Mouse (Mus musculus): ENCODE measurements at regions not wholly inside any gene's neighbourhood (a gene's known extent, or its start where the extent isn't known, plus 50 kb on each side); places are given as distances from the start of the nearest gene placed in this dataset.

- H3K36me3 ChIP-seq: no peaks in the 10 kb centered on the region
- DNase-seq (ENCODE audit: low spot score): no peak
- no peaks in the 10 kb centered on the region for H3K4me1 ChIP-seq
- no peak overlapping the region for H3K27ac ChIP-seq
- no peaks in the 10 kb centered on the region for H3K9me3 ChIP-seq
- 84% methylated on average over 4 of the region's 4 CpGs for WGBS
- H3K27me3 ChIP-seq (ENCODE audit: insufficient read depth, poor library complexity, severe bottlenecking): peaks cover 19% of the 10 kb centered on the region; the same call in 1 of the 2 replicates
- no peak overlapping the region for H3K4me3 ChIP-seq
Measured at GRCm38 (mm10) chr9:102449366-102449765, 56.2 kb upstream of the Ky start.

GRCm38 (mm10) chr9:102446066-102446465 is 59.5 kb upstream of the Ky start:
- no peak overlapping the region for H3K4me3 ChIP-seq
- H3K27ac ChIP-seq: no peak overlapping the region
- no peaks in the 10 kb centered on the region for H3K36me3 ChIP-seq
- H3K9me3 ChIP-seq: no peaks in the 10 kb centered on the region
- WGBS: 59% methylated on average over 2 of the region's 2 CpGs
- no peaks in the 10 kb centered on the region for H3K4me1 ChIP-seq
- H3K27me3 ChIP-seq (ENCODE audit: insufficient read depth, poor library complexity, severe bottlenecking): 0 out of 2 replicates have a peak, but pooled peaks cover 3% of the 10 kb centered on the region
- no peak for DNase-seq (ENCODE audit: low spot score)

- Histone ChIP-seq H3K36me3 (no peaks in the 10 kb centered on the region), H3K27me3 (ENCODE audit: insufficient read depth, poor library complexity, severe bottlenecking) (0 out of 2 replicates have a peak, but pooled peaks cover 3% of the 10 kb centered on the region), H3K4me1 (no peaks in the 10 kb centered on the region), H3K4me3 (no peak overlapping the region), H3K27ac (no peak overlapping the region), H3K9me3 (no peaks in the 10 kb centered on the region)
- 81% methylated on average over 11 of the region's 11 CpGs for WGBS
- no peak for DNase-seq (ENCODE audit: low spot score)
Measured at GRCm38 (mm10) chr9:102442198-102442842, 63.2 kb upstream of the Ky start.

- Histone ChIP-seq H3K9me3 (no peaks in the 10 kb centered on the region), H3K4me1 (no peaks in the 10 kb centered on the region), H3K36me3 (no peaks in the 10 kb centered on the region), H3K4me3 (no peak overlapping the region), H3K27ac (no peak overlapping the region), H3K27me3 (ENCODE audit: insufficient read depth, poor library complexity, severe bottlenecking) (0 out of 2 replicates have a peak, but pooled peaks cover 3% of the 10 kb centered on the region)
- 79% methylated on average over 3 of the region's 3 CpGs for WGBS
- DNase-seq (ENCODE audit: low spot score): no peak
Measured at GRCm38 (mm10) chr9:102437641-102438040, 67.9 kb upstream of the Ky start.

GRCm38 (mm10) chr9:102436378-102436777 is 69.2 kb upstream of the Ky start:
- no peak overlapping the region for H3K4me3 ChIP-seq
- 83% methylated on average over 5 of the region's 5 CpGs for whole genome bisulfite sequencing
- no peaks in the 10 kb centered on the region for H3K9me3 ChIP-seq
- H3K4me1 ChIP-seq: no peaks in the 10 kb centered on the region
- no peaks in the 10 kb centered on the region for H3K36me3 ChIP-seq
- no peak overlapping the region for H3K27ac ChIP-seq
- DNase-seq (ENCODE audit: low spot score): no peak
- no peaks in the 10 kb centered on the region for H3K27me3 ChIP-seq (ENCODE audit: insufficient read depth, poor library complexity, severe bottlenecking)

GRCm38 (mm10) chr9:102428031-102428430 is 73.5 kb upstream of the Ephb1 start:
- DNase-seq (ENCODE audit: low spot score): no peak
- H3K36me3 ChIP-seq: no peaks in the 10 kb centered on the region
- peaks cover 22% of the 10 kb centered on the region for H3K27me3 ChIP-seq (ENCODE audit: insufficient read depth, poor library complexity, severe bottlenecking)
- H3K4me1 ChIP-seq: peaks cover 16% of the 10 kb centered on the region; the same call in 1 of the 2 replicates
- H3K4me3 ChIP-seq: no peak overlapping the region
- WGBS: 85% methylated on average over 5 of the region's 5 CpGs
- no peaks in the 10 kb centered on the region for H3K9me3 ChIP-seq
- H3K27ac ChIP-seq: no peak overlapping the region

GRCm38 (mm10) chr9:102424672-102425345 is 70.3 kb upstream of the Ephb1 start:
- 57% methylated on average over 11 of the region's 11 CpGs for WGBS
- no peak for DNase-seq (ENCODE audit: low spot score)
- Histone ChIP-seq H3K27ac (no peak overlapping the region; the same call in 1 of the 2 replicates), H3K27me3 (ENCODE audit: insufficient read depth, poor library complexity, severe bottlenecking) (peaks cover 15% of the 10 kb centered on the region), H3K4me3 (peak overlapping the region; percentile 28; the same call in 1 of the 2 replicates), H3K36me3 (no peaks in the 10 kb centered on the region), H3K9me3 (no peaks in the 10 kb centered on the region), H3K4me1 (peaks cover 16% of the 10 kb centered on the region; the same call in 1 of the 2 replicates)

GRCm38 (mm10) chr9:102423919-102424671 is 69.6 kb upstream of the Ephb1 start:
- Histone ChIP-seq H3K9me3 (no peaks in the 10 kb centered on the region), H3K4me1 (peaks cover 16% of the 10 kb centered on the region; the same call in 1 of the 2 replicates), H3K4me3 (peak overlapping the region; percentile 28), H3K36me3 (no peaks in the 10 kb centered on the region), H3K27me3 (ENCODE audit: insufficient read depth, poor library complexity, severe bottlenecking) (peaks cover 10% of the 10 kb centered on the region; the same call in 1 of the 2 replicates), H3K27ac (peak overlapping the region; percentile 73)
- 19% methylated on average over 20 of the region's 20 CpGs for WGBS
- DNase-seq (ENCODE audit: low spot score): no peak

- Histone ChIP-seq H3K4me3 (peak overlapping the region; percentile 28; the same call in 1 of the 2 replicates), H3K27ac (peak overlapping the region; percentile 73), H3K27me3 (ENCODE audit: insufficient read depth, poor library complexity, severe bottlenecking) (peaks cover 10% of the 10 kb centered on the region; the same call in 1 of the 2 replicates), H3K4me1 (peaks cover 16% of the 10 kb centered on the region; the same call in 1 of the 2 replicates), H3K36me3 (no peaks in the 10 kb centered on the region), H3K9me3 (no peaks in the 10 kb centered on the region)
- WGBS: 32% methylated on average over 9 of the region's 9 CpGs
- no peak for DNase-seq (ENCODE audit: low spot score)
Measured at GRCm38 (mm10) chr9:102423465-102423918, 69.0 kb upstream of the Ephb1 start.

- peaks cover 2% of the 10 kb centered on the region; the same call in 1 of the 2 replicates for H3K9me3 ChIP-seq
- peaks cover 14% of the 10 kb centered on the region for H3K27me3 ChIP-seq (ENCODE audit: insufficient read depth, poor library complexity, severe bottlenecking)
- 81% methylated on average over 3 of the region's 3 CpGs for WGBS
- no peak for DNase-seq (ENCODE audit: low spot score)
- H3K36me3 ChIP-seq: no peaks in the 10 kb centered on the region
- peaks cover 16% of the 10 kb centered on the region; the same call in 1 of the 2 replicates for H3K4me1 ChIP-seq
- H3K4me3 ChIP-seq: no peak overlapping the region
- H3K27ac ChIP-seq: no peak overlapping the region
Measured at GRCm38 (mm10) chr9:102421826-102422225, 67.3 kb upstream of the Ephb1 start.

GRCm38 (mm10) chr9:102420196-102420595 is 65.7 kb upstream of the Ephb1 start:
- Histone ChIP-seq H3K4me3 (no peak overlapping the region), H3K27ac (no peak overlapping the region), H3K36me3 (no peaks in the 10 kb centered on the region), H3K4me1 (peaks cover 16% of the 10 kb centered on the region; the same call in 1 of the 2 replicates), H3K9me3 (peaks cover 2% of the 10 kb centered on the region; the same call in 1 of the 2 replicates), H3K27me3 (ENCODE audit: insufficient read depth, poor library complexity, severe bottlenecking) (peaks cover 9% of the 10 kb centered on the region; the same call in 1 of the 2 replicates)
- DNase-seq (ENCODE audit: low spot score): no peak
- 25% methylated on average over 12 of the region's 12 CpGs for WGBS

- Histone ChIP-seq H3K36me3 (no peaks in the 10 kb centered on the region), H3K27me3 (ENCODE audit: insufficient read depth, poor library complexity, severe bottlenecking) (peaks cover 16% of the 10 kb centered on the region), H3K4me3 (no peak overlapping the region), H3K4me1 (no peaks in the 10 kb centered on the region), H3K27ac (no peak overlapping the region), H3K9me3 (peaks cover 2% of the 10 kb centered on the region; the same call in 1 of the 2 replicates)
- DNase-seq (ENCODE audit: low spot score): no peak
- 62% methylated on average over 2 of the region's 2 CpGs for WGBS
Measured at GRCm38 (mm10) chr9:102413631-102414030, 59.1 kb upstream of the Ephb1 start.
